Mouse (Mus musculus) kidney, embryonic 14.5 days (tissue): ENCODE results near the gene Cyp19a1. TPM values are rescaled to one million over a fixed set of nuclear protein-coding genes. Genes with fewer than 3 reads are reported as not detected.

Experiments
- ATAC-seq: fragments of 200-750 bp; cut with Nextera tagmentation; 2 replicates; pipeline ENCODE4 v1.8.0; 2017; ENCODE audit warnings: moderate number of reproducible peaks, mild to moderate bottlenecking, moderate TSS enrichment, moderate library complexity; ENCODE audit not compliant: low FRiP score, low TSS enrichment
- H3K27ac ChIP-seq: fragments of 300-500 bp; sonication (generic); 2 replicates; pipeline ENCODE4 v1.5.1; 2014; ENCODE audit warnings: low read depth, mild to moderate bottlenecking, low read length, moderate library complexity, mixed read lengths
- H3K27me3 ChIP-seq: fragments of 300-500 bp; sonication (generic); 2 replicates; pipeline ENCODE4 v1.6.1; 2014; ENCODE audit warnings: mild to moderate bottlenecking, low read length; ENCODE audit not compliant: control insufficient read depth, insufficient read depth
- H3K36me3 ChIP-seq: fragments of 300-500 bp; sonication (generic); 2 replicates; pipeline ENCODE4 v1.6.1; 2014; ENCODE audit warnings: low read length, mixed read lengths; ENCODE audit not compliant: control insufficient read depth, insufficient read depth
- H3K4me1 ChIP-seq: fragments of 300-500 bp; sonication (generic); 2 replicates; pipeline ENCODE4 v1.6.1; 2014; ENCODE audit warnings: low read length, mixed read lengths; ENCODE audit not compliant: control insufficient read depth, insufficient read depth
- H3K4me2 ChIP-seq: fragments of 300-500 bp; sonication (generic); replicated peaks from 2 replicates; pipeline ENCODE4 v1.6.1; 2014; ENCODE audit warnings: low read depth, mild to moderate bottlenecking, low read length
- H3K4me3 ChIP-seq: fragments of 300-500 bp; sonication (generic); 2 replicates; pipeline ENCODE4 v1.5.1; 2014; ENCODE audit warnings: mild to moderate bottlenecking, low read length
- H3K9ac ChIP-seq: fragments of 300-500 bp; sonication (generic); 2 replicates; pipeline ENCODE4 v1.6.1; 2014; ENCODE audit warnings: low read depth, mild to moderate bottlenecking, low read length, moderate library complexity
- H3K9me3 ChIP-seq: fragments of 300-500 bp; sonication (generic); 2 replicates; pipeline ENCODE4 v1.6.1; 2016; ENCODE audit warnings: low read length; ENCODE audit not compliant: control insufficient read depth
- WGBS: fragments of 180-500 bp; shearing (Covaris S2); extraction: QIAGEN DNeasy Blood & Tissue Kit; methylation state at CpG from one replicate; pipeline ENCODE4 v1.1.7; 2014; 5-methylcytosine and 5-hydroxymethylcytosine counted together
- polyA plus RNA-seq: library from polyadenylated mRNA; unstranded; fragments of >200 nt; fragmentation: Nextera tagmentation; extraction: Ambion mirVana; gene quantifications from 2 replicates; pipeline ENCODE4 v1.2.1, GENCODE M21; 2014

The Cyp19a1 gene
- polyA plus RNA-seq, 1 experiment from 2014 or later, result not detected

DNA sequence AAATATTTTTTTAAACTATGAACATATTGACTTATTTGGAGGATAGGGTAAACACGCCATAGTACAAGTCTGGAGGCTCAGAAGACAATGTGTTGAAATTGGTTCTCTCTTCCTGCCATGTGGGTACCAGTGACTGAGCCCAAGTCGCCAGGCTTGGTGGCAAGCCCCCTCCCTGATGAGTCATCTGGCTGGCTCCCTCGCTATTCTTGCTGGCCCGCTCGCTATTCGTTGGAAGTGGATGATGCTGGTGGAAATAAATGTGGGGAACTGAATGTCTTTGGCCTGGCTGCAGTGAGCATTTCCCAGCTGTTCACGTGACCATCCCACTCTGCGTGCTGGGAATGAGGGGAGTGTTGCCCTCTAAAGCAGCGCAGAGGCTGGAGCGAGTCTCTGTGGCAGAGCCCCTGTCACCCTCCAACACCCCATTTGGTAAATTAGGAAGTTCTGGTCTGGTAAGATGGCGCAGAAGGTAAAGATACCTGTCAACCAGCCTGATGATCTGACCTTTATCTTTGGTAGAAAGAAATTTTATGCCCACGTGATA, 11.2 kb upstream of the Cyp19a1 start:
- H3K27me3 ChIP-seq, result no peaks in the 10 kb centered on the region
- ATAC-seq, result no peak
- 89% methylated on average over 12 of the region's 12 CpGs for WGBS

DNA sequence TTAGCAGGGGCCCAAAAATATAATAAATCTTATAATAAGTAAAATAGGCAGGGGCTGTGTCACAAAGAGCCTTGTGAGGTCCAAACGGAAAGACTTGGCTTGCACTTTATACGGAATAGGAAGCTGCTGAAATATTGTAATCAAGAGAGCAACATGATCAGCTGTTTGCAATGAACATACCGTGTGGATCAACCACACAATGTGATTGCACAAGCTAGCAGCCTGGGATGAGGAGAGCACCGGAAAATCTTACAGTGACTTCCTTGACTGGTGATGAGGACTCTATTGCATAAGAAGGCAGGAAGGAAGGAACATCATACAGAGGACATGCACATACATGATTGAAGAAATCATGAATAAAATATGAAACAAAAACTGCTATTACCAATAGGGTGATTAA, 7.4 kb upstream of the Cyp19a1 start:
- Histone ChIP-seq H3K4me2 (no peak overlapping the region), H3K9ac (no peak overlapping the region), H3K4me3 (no peak overlapping the region), H3K4me1 (no peaks in the 10 kb centered on the region), H3K27me3 (no peaks in the 10 kb centered on the region), H3K9me3 (no peaks in the 10 kb centered on the region), H3K36me3 (no peaks in the 10 kb centered on the region), H3K27ac (no peak overlapping the region)
- 88% methylated on average over 4 of the region's 4 CpGs for WGBS
- ATAC-seq, result no peak

More for the DNA sequence above, 11.2 kb upstream of the Cyp19a1 start:
- Histone ChIP-seq H3K4me3 (no peak overlapping the region), H3K4me2 (no peak overlapping the region), H3K4me1 (no peaks in the 10 kb centered on the region), H3K9ac (no peak overlapping the region), H3K36me3 (no peaks in the 10 kb centered on the region), H3K9me3 (no peaks in the 10 kb centered on the region), H3K27ac (no peak overlapping the region)

DNA sequence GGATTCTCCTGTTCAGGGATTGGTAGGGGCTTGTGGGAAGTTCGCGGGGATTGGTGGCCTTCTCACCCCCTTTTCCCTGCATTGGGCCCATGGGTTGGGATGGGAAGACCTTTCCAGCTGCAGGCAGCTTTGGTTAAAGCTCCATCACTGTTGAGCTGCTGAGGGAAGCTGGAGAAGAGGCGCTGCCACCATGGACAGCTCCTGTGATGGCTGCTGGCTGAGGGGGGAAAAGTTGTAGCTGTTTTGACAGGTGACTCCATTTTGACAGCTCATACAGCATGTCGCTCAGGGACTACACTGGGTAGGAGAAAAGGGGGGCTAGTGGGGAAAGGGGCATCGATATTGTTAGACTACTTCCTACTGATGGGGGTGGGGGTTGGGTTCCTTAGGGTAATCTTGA, 3.0 kb upstream of the Cyp19a1 start:
- Histone ChIP-seq H3K9me3 (no peaks in the 10 kb centered on the region), H3K27ac (no peak overlapping the region), H3K36me3 (no peaks in the 10 kb centered on the region), H3K4me3 (no peak overlapping the region), H3K4me2 (no peak overlapping the region), H3K4me1 (no peaks in the 10 kb centered on the region), H3K27me3 (no peaks in the 10 kb centered on the region), H3K9ac (no peak overlapping the region)
- ATAC-seq, result no peak
- WGBS, result 42% methylated on average over 5 of the region's 5 CpGs

DNA sequence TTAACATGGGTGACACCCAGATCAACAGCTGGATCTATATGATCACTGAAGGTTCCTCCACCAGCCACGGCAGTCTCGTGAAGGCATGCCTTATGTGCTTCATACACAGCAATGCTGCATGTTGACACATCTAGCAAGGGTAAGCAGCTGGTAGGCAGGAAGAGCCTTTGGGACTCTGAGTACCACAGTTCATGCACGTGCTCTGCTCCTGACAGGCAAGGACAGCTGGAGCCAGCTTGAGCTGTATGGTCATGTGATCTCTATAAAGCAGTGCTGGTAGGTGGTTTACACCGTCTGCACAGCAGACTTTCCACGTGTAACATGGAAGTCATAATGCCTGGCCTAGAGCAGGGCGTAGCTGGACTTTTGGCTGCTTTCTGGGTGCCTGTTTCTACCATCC, 2.1 kb upstream of the Cyp19a1 start:
- H3K27me3 ChIP-seq, result no peaks in the 10 kb centered on the region
- H3K9ac ChIP-seq, result no peak overlapping the region
- H3K9me3 ChIP-seq, result no peaks in the 10 kb centered on the region
- no peak overlapping the region for H3K27ac ChIP-seq
- no peaks in the 10 kb centered on the region for H3K4me1 ChIP-seq
- no peak overlapping the region for H3K4me2 ChIP-seq
- no peaks in the 10 kb centered on the region for H3K36me3 ChIP-seq
- 75% methylated on average over 6 of the region's 6 CpGs for WGBS
- H3K4me3 ChIP-seq, result no peak overlapping the region
- no peak for ATAC-seq

DNA sequence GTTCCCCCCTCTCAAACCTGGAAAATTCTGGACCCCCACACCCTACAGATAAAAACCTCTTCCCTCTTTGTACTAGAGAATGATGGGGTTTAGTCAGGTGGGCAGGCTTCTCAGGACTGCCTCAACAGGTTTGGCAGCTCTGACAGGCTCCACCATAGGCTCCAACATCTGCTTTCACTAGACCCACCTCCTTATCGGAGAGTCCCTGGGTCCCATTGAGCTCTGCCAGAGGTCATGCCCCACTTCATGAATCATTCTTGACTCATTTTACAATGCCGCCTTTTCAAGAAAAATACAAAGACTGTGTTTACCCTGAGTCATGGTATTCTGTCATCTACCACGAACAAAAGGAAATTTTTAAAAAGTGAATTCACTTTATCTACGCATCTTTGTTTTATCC, 3.2 kb downstream of the Cyp19a1 start:
- Histone ChIP-seq H3K4me3 (no peak overlapping the region), H3K27ac (no peak overlapping the region), H3K9me3 (no peaks in the 10 kb centered on the region), H3K27me3 (no peaks in the 10 kb centered on the region), H3K4me1 (no peaks in the 10 kb centered on the region), H3K4me2 (no peak overlapping the region), H3K9ac (no peak overlapping the region), H3K36me3 (no peaks in the 10 kb centered on the region)
- 76% methylated on average over 4 of the region's 4 CpGs for WGBS
- ATAC-seq, result no peak

DNA sequence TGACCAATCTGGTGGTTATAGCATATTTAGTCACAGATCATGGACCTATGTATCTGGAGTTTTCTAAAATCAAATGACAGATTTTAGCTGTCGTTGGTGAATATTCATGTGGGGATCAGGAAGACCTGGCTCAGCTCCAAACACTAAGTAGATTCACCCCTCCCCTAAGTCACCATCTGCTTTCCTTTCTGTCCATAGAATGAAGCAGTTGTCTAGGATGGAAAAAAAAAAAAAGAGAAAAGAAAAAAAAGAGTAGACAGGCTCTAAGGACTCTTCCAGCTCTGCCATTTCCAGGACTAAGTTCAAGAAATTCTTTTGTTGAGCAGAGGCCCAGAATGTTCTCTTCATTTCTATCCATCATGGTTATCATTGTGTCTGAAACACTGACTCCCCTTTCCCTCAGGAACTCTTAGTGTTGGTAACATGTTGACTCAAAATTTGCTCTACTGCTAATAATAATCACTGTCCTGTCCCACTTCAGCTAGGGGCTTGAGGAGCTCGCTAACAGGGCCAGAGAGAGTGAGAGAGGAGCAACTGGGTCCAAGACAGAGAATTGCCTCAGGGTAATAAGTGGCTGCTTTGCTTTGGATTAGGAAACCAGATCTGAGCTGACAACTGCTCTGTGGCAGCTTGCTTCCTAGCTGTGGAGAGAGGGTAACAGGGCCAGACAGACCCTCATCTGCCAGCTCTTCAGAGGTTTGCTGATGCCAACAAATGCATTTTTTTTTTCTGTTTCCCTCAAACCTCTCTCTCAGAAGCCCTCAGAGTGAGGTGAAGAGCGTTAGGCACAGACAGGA, 22.8 kb downstream of the Cyp19a1 start:
- H3K36me3 ChIP-seq, result no peaks in the 10 kb centered on the region
- no peak overlapping the region for H3K9ac ChIP-seq
- no peak overlapping the region for H3K4me3 ChIP-seq
- no peak overlapping the region for H3K27ac ChIP-seq
- no peak for ATAC-seq
- no peaks in the 10 kb centered on the region for H3K9me3 ChIP-seq
- no peaks in the 10 kb centered on the region for H3K27me3 ChIP-seq
- WGBS, result 74% methylated on average over 3 of the region's 3 CpGs
- H3K4me1 ChIP-seq, result no peaks in the 10 kb centered on the region
- no peak overlapping the region for H3K4me2 ChIP-seq

DNA sequence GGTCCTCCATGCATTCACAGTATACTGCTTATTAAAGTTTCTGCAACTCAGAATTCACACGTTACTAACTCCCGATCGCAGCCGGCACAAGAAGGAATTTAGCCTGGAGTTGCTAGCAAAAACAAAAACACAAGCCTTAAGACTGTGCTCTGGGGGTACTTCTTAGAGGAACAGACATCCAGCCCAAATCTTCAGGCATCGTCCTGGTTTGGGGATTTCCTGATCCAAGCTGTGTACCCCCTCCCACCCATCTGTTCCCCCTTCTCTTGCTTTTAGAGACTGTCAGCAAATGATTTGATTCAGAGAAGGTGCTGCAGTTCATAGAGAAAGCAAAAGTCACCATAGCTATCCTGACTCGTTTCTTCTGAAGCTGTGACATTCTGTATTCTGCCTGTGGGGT, 40.3 kb downstream of the Cyp19a1 start:
- Histone ChIP-seq H3K9me3 (no peaks in the 10 kb centered on the region), H3K9ac (no peak overlapping the region), H3K4me2 (no peak overlapping the region), H3K27ac (no peak overlapping the region), H3K4me1 (no peaks in the 10 kb centered on the region), H3K36me3 (no peaks in the 10 kb centered on the region), H3K4me3 (no peak overlapping the region), H3K27me3 (no peaks in the 10 kb centered on the region)
- WGBS, result 71% methylated on average over 6 of the region's 6 CpGs
- no peak for ATAC-seq

DNA sequence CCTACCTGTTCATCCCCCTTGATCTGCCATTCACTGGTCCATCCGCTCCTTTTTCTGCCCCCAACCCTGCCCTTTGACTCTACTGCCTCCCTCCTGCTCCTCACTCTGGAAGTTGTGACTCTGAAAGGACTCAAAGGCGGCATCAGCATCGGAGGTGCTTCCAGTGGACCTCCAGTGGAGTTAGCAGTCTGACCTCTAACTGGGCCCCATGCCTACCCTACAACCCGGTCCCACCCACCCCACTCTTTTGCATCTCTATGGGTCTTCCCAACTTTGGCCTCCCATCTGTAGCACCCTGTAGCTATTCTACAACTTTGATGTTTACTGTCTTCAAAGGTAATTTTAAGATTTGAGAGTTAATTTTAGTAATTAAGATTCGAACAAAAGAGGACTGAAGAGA, 51.4 kb downstream of the Cyp19a1 start:
- no peaks in the 10 kb centered on the region for H3K4me1 ChIP-seq
- no peak overlapping the region for H3K9ac ChIP-seq
- H3K9me3 ChIP-seq, result no peaks in the 10 kb centered on the region
- 56% methylated on average over 5 of the region's 5 CpGs for WGBS
- no peaks in the 10 kb centered on the region for H3K36me3 ChIP-seq
- no peak overlapping the region for H3K4me3 ChIP-seq
- no peak overlapping the region for H3K4me2 ChIP-seq
- H3K27me3 ChIP-seq, result no peaks in the 10 kb centered on the region
- H3K27ac ChIP-seq, result no peak overlapping the region
- ATAC-seq, result no peak

DNA sequence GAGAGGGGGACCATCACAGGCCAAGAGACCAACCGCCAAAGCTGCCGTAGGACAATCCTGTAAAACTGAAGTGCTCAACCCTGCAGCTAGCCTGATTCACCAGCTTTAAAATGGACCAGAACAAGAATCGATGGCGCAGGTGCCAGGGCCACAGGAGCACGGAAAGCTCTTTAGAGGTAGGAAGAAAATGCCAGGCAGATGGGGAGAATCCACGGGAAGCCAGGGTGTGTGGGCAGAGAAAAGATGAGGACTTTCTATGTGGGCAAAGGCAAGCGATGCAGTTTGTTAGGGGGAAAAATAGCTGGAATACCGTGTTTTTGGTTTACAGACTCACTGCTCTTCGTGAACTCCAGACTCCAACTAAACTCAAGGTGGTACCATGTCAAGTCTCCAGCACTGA, 53.0 kb downstream of the Cyp19a1 start:
- H3K4me3 ChIP-seq, result no peak overlapping the region
- ATAC-seq, result no peak
- no peaks in the 10 kb centered on the region for H3K4me1 ChIP-seq
- no peak overlapping the region for H3K9ac ChIP-seq
- H3K9me3 ChIP-seq, result no peaks in the 10 kb centered on the region
- no peaks in the 10 kb centered on the region for H3K36me3 ChIP-seq
- no peaks in the 10 kb centered on the region for H3K27me3 ChIP-seq
- H3K27ac ChIP-seq, result no peak overlapping the region
- WGBS, result 88% methylated on average over 9 of the region's 9 CpGs
- H3K4me2 ChIP-seq, result no peak overlapping the region
